Mouse (Mus musculus): ENCODE data around the gene Adh5.
"Not testable (repeated sequence)": the region's sequence is repeated elsewhere in the genome, so short reads cannot be mapped to it uniquely, and the experiment has no call there.

The Adh5 gene

DNA sequence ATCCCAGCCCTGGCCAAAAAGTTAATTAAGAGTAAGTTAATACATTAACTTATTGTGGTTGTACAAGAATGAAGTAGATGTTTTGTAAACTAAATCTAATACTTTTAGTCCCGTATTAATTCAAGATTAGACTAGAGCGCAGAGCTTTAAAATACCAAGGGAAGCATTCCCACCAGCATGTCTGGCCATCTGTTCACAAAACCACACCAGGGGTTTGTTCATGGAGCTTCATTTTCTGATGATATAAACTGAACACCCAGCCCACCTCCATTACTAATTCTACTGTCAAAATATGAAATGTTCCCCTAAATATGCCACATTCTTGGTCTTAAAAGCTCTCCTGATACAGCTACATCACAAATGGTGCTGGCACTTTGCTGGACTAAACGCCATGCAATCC, 15.5 kb downstream of the Adh5 start:
- DNase-seq (ENCODE audit: low read depth in 2 of 2, low spot score in 2 of 2): no peak

DNA sequence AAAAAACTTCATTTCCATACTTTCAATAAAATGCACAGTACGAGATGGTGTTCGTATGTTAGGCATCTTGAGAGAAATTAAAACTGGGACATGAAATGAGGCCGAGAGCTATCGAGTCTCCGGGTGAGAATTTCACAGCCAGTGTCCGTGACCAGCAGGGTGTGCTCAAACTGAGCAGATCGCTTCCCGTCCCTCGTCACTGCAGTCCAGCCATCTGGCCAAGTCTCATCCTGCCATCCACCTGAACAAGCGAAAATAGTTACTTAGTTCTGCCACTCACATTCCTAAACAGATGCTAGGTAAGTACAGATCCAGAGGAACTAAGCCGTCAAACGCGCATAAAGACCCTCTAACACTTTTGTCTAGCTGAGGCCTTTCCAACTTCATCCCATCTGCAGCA, 17.4 kb downstream of the Adh5 start:
- DNase-seq (ENCODE audit: low read depth in 2 of 2, low spot score in 2 of 2): no peak

DNA sequence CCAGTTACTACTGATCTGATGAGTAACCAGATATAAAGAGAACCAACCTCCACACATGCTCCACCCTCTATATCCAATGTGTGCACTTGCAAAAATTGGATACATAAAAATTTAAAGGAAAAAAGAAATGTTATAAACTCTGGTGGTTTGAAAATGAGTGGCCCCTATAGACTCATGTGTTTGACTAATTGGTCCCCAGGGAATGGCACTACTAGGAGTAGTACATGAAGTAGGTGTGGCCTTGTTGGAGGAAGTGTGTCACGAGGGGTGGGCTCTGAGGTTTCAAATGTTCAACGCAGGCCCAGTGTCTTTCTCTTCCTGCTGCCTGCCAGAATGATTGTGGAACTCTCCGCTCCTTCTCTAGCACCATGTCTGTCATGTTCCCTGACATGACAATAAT, 18.9 kb downstream of the Adh5 start:
- DNase-seq (ENCODE audit: low read depth in 2 of 2, low spot score in 2 of 2): no peak

- DNase-seq (ENCODE audit: low read depth in 2 of 2, low spot score in 2 of 2): no peak
Observed at GRCm38 (mm10) chr3:138463137-138463536, 20.2 kb downstream of the Adh5 start.

- DNase-seq (ENCODE audit: low read depth in 2 of 2, low spot score in 2 of 2): no peak
Observed at GRCm38 (mm10) chr3:138463807-138464206, 20.9 kb downstream of the Adh5 start.

DNA sequence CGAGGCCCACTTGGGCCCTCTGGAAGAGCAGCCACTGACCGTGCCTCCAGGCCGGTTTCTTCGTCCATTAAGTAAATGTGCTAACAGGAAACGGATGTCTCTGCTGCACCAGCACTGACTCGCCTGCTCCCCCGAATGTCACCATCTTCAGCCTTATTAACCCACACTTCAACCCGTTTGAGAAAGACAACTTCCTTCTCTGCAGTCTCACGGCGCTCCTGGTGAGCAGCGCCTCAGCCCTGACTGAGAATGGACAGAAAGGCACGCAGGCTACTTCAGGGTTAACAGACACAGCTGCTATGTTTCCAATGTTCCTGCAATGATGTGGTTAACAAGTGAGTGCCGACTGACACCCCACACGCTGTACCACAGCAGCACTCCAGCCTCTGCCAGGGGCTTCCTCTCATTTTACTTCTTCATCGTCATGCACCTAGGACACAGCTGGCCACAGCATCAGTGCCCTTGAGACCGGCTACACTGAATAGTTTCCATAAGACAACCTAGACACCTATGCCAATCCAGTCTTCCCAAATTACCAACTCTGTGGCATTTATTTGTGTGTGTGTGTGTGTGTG, 21.8 kb downstream of the Adh5 start:
- DNase-seq (ENCODE audit: low read depth in 2 of 2, low spot score in 2 of 2): no peak

GRCm38 (mm10) chr3:138466656-138467055, 23.8 kb downstream of the Adh5 start:
- DNase-seq (ENCODE audit: low read depth in 2 of 2, low spot score in 2 of 2): not testable (repeated sequence)

- DNase-seq (ENCODE audit: low read depth in 2 of 2, low spot score in 2 of 2): no peak
Observed at GRCm38 (mm10) chr3:138471066-138471465, 28.2 kb downstream of the Adh5 start.

- no peak for DNase-seq (ENCODE audit: low read depth in 2 of 2, low spot score in 2 of 2)
Observed at GRCm38 (mm10) chr3:138479489-138479888, 36.6 kb downstream of the Adh5 start.

DNA sequence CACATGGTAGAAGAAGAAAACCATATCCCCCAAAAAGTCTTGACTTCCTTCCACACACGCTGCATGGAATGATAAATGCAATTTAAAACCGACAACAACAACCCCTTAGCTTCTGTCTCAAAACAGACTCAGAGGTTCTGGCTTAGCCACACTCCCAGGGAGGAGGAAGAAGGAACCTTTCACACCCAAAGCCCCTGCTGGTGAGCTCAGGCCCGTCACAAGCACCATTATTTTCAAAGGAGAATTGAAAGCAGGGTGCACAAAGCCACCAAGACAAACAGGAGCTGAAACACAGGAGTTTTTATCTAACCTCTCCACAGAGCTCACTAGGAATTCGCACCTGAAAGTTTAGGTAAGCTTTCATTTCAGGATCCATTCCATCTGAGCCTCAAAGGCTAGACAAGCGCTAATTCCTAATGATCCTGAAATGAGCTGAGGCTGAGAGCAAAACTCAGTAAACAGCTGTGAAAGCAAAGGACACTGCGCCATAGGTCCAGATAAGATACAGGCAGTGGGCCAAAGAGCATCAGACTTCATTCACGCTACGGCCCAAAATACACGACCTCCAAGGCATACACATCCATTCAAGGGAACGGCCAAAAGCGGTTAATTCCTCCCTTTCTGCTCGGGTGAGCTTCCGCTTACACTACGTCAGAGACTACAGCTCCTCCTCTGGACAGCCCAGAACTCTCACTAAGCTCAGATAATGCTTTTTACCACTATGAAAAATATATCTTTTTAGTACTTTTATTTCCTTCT, 38.8 kb downstream of the Adh5 start:
- DNase-seq (ENCODE audit: low read depth in 2 of 2, low spot score in 2 of 2): no peak

- DNase-seq (ENCODE audit: low read depth in 2 of 2, low spot score in 2 of 2): no peak
Observed at GRCm38 (mm10) chr3:138483240-138483639, 40.3 kb downstream of the Adh5 start.

GRCm38 (mm10) chr3:138488584-138489326, 45.9 kb downstream of the Adh5 start:
- DNase-seq (ENCODE audit: low read depth in 2 of 2, low spot score in 2 of 2): peak in 1 of 2 experiments; percentile 26

- peak; percentile 97 to 98 for DNase-seq (ENCODE audit: low read depth in 2 of 2, low spot score in 2 of 2)
Observed at GRCm38 (mm10) chr3:138489327-138490033, 46.6 kb downstream of the Adh5 start, which contains the start of gene Metap1. Gene Metap1, minus strand, starts transcription at chr3:138489515.

GRCm38 (mm10) chr3:138490034-138490337, 47.1 kb downstream of the Adh5 start:
- peak in 1 of 2 experiments; percentile 3 for DNase-seq (ENCODE audit: low read depth in 2 of 2, low spot score in 2 of 2)

DNA sequence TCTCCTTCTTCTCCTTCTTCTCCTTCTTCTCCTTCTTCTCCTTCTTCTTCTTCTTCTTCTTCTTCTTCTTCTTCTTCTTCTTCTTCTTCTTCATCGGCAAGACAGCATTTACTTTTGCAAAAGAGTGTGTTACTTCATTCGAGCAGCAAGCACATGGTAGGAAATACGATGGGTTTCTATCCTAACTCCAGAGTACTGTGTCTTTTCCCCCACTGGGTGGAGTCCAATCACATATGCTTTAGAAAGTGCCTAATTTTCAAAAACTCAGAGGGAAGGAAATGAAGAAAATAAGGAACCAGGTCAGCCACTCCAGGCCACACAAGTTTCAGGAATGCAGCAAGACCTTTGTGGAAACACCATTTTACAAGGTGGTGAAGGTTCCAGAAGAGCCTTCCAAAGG, 50.8 kb downstream of the Adh5 start:
- DNase-seq (ENCODE audit: low read depth in 2 of 2, low spot score in 2 of 2): no peak

GRCm38 (mm10) chr3:138494565-138494964, 51.7 kb downstream of the Adh5 start:
- no peak for DNase-seq (ENCODE audit: low read depth in 2 of 2, low spot score in 2 of 2)

DNA sequence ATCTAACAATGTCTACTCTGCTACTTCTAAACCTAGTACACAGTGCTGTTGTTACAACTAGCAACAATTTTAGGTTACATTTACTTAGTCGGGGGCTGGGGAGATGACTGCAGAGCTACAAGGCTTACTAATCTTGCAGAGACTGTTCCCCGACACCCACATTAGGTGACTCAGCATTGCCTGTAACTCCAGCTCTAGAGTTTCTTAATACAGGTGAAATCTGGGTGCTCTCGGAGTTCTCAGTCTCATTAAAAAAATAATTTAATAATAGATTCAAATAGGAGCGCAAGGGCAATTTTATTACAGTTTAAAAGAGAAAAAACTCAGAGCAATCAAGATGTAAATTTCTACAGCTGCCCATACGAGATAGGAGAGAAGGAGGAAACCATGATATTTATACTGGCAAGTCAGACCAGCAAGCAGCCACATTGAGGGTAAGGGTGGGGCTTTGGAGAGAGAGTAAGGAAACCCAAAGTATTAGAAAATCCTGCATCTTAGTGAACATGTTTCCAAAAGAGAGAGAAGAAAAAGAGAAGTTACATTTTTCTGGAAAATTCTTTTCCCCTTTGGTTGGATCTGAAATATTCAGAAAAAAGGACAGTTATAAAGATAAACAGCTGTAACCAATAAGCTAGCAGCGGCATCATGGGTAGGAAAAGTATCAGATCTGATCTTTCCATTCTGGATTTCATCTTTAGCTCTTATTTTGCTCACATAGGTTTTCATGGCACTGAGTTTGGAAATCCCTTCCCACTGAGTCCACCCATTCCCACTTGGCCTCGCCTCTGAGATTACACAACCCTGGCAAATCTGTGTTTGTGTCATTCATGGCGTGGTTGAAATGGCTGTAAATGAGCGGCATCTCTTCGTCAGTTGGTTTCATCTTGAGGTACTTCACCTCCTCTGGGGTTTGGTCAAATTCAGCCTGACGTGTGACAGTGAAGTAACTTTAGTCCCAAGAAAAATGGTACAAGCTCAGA, 52.6 kb downstream of the Adh5 start:
- no peak for DNase-seq (ENCODE audit: low read depth in 2 of 2, low spot score in 2 of 2)

GRCm38 (mm10) chr3:138498731-138499130, 55.8 kb downstream of the Adh5 start:
- DNase-seq (ENCODE audit: low read depth in 2 of 2, low spot score in 2 of 2): no peak

GRCm38 (mm10) chr3:138499854-138500740, 57.2 kb downstream of the Adh5 start:
- no peak for DNase-seq (ENCODE audit: low read depth in 2 of 2, low spot score in 2 of 2)

Data from CD8-positive naive resting alpha-beta T cell, adult 2 months (primary cell).